Mouse (Mus musculus) Patski (cell line): ENCODE results near the gene Pex16. TPM values are rescaled to one million over a fixed set of nuclear protein-coding genes. Genes with fewer than 3 reads are reported as not detected.

Source experiments
- ATAC-seq: fragments of 100-300 bp; one replicate; pipeline ENCODE4 v1.8.0; 2021
- CTCF ChIA-PET: fragments of 350-600 bp; sonication (Branson Sonifier 250); formaldehyde crosslinking; loops from one replicate; lab custom pipeline; 2022; ENCODE audit warnings: inconsistent platforms; lab: Charles Lee
- POLR2A ChIA-PET: fragments of 350-600 bp; sonication (Branson Sonifier 250); formaldehyde crosslinking; loops from one replicate; lab custom pipeline; 2022; ENCODE audit warnings: antibody characterized with exemption, inconsistent platforms; lab: Charles Lee
- DNase-seq: peaks from one replicate; pipeline ENCODE4 v3.0.0-alpha.2; 2011; ENCODE audit warnings: low read depth, low spot score
- H3K27me3 ChIP-seq: fragments of 371-371 bp; one replicate; pipeline ENCODE4 v1.5.1; 2021
- CTCF ChIP-seq: fragments of 100-300 bp; IDR thresholded peaks from one replicate; pipeline ENCODE4 v1.5.1; 2021
- in situ Hi-C: fragments of 300-500 bp; cut with MboI; formaldehyde crosslinking; loops from 3 replicates; pipeline ENCODE4 v1.11.1; 2018; ENCODE audit warnings: low pct_unique_long_range_greater_than_20kb, mixed read lengths
- polyA plus RNA-seq: library from polyadenylated mRNA; unstranded; gene quantifications from one replicate; pipeline ENCODE4 v1.2.3, GENCODE M21; 2021

Pex16 gene
- polyA plus RNA-seq, 1 experiment from 2014 or later, result 21.4 TPM

GRCm38 (mm10) chr2:92386821-92387570 lies 12.5 kb downstream of the Pex16 start:
- in situ Hi-C loops, result no loop called here
- POLR2A ChIA-PET, result interaction anchor here (1.3 kb wide), 1 partner anchor 46 kb away, joined by 6 read pairs; no protein-coding TSS in a partner anchor
- no peak for ATAC-seq
- DNase-seq, result no peak
- CTCF ChIA-PET, result no interaction called here
- no peak for TF ChIP-seq CTCF
- H3K27me3 ChIP-seq, result no peaks in the 10 kb centered on the region

- H3K27me3 ChIP-seq, result no peaks in the 10 kb centered on the region
- no peak for ATAC-seq
- ChIA-PET CTCF (no interaction called here), POLR2A (interaction anchor here (1.4 to 2.5 kb wide), 3 partner anchors 12 to 45 kb away, joined by 4 to 18 read pairs (median 5); partner anchors contain the start of gene Cry2)
- in situ Hi-C loops, result no loop called here
- no peak for TF ChIP-seq CTCF
- no peak for DNase-seq
These were observed 13.2 kb downstream of the Pex16 start for GRCm38 (mm10) chr2:92387646-92388045.

GRCm38 (mm10) chr2:92388081-92388517 lies 13.6 kb downstream of the Pex16 start:
- ChIA-PET POLR2A (interaction anchor here (1.4 to 2.5 kb wide), 4 partner anchors 13 to 44 kb away, joined by 3 to 18 read pairs (median 4); partner anchors contain the start of gene Cry2), CTCF (no interaction called here)
- H3K27me3 ChIP-seq, result no peaks in the 10 kb centered on the region
- no peak for DNase-seq
- in situ Hi-C loops, result no loop called here
- no peak for ATAC-seq
- TF ChIP-seq CTCF, result no peak

GRCm38 (mm10) chr2:92388891-92389641 lies 14.6 kb downstream of the Pex16 start:
- no peak for TF ChIP-seq CTCF
- POLR2A ChIA-PET, result interaction anchor here (1.4 to 2.5 kb wide), 4 partner anchors 14 to 43 kb away, joined by 3 to 18 read pairs (median 4); partner anchors contain the start of gene Cry2
- CTCF ChIA-PET, result interaction anchor here (1.3 kb wide), 1 partner anchor 33 kb away, joined by 3 read pairs; no protein-coding TSS in a partner anchor
- ATAC-seq (peak; percentile 63), DNase-seq (peak; percentile 72)
- peaks cover 4% of the 10 kb centered on the region for H3K27me3 ChIP-seq
- in situ Hi-C loops, result no loop called here

- H3K27me3 ChIP-seq, result peaks cover 4% of the 10 kb centered on the region
- ChIA-PET POLR2A (interaction anchor here (0.7 to 2.5 kb wide), 4 partner anchors 16 to 375 kb away, joined by 3 to 18 read pairs (median 3); partner anchors contain the start of gene Cry2), CTCF (interaction anchor here (1.3 kb wide), 1 partner anchor 32 kb away, joined by 3 read pairs; no protein-coding TSS in a partner anchor)
- DNase-seq (no peak), ATAC-seq (peak; percentile 2)
- no peak for TF ChIP-seq CTCF
- in situ Hi-C loops, result no loop called here
These were observed 15.2 kb downstream of the Pex16 start for GRCm38 (mm10) chr2:92389645-92390044.

GRCm38 (mm10) chr2:92390206-92390930 lies 15.9 kb downstream of the Pex16 start:
- ATAC-seq (no peak), DNase-seq (no peak)
- H3K27me3 ChIP-seq, result peaks cover 4% of the 10 kb centered on the region
- CTCF ChIA-PET, result interaction anchor here (1.3 kb wide), 1 partner anchor 31 kb away, joined by 3 read pairs; no protein-coding TSS in a partner anchor
- in situ Hi-C loops, result no loop called here
- no peak for TF ChIP-seq CTCF
- POLR2A ChIA-PET, result interaction anchor here (0.7 to 2.5 kb wide), 3 partner anchors 33 to 376 kb away, joined by 3 to 18 read pairs (median 3); partner anchors contain the start of gene Cry2

- POLR2A ChIA-PET, result no interaction called here
- H3K27me3 ChIP-seq, result peaks cover 4% of the 10 kb centered on the region
- in situ Hi-C loops, result no loop called here
- ATAC-seq (no peak), DNase-seq (no peak)
- CTCF ChIA-PET, result no interaction called here
- no peak for TF ChIP-seq CTCF
These were observed 16.6 kb downstream of the Pex16 start for GRCm38 (mm10) chr2:92391116-92391515.

- ATAC-seq, result no peak
- TF ChIP-seq CTCF, result no peak
- CTCF ChIA-PET, result no interaction called here
These were observed 17.3 kb downstream of the Pex16 start for GRCm38 (mm10) chr2:92391703-92392317.

GRCm38 (mm10) chr2:92392318-92393264 lies 18.1 kb downstream of the Pex16 start:
- ATAC-seq, result no peak
- H3K27me3 ChIP-seq, result peaks cover 4% of the 10 kb centered on the region
- DNase-seq, result no peak
- TF ChIP-seq CTCF, result no peak
- CTCF ChIA-PET, result no interaction called here
- in situ Hi-C loops, result no loop called here
- POLR2A ChIA-PET, result no interaction called here

More at GRCm38 (mm10) chr2:92391703-92392317, 17.3 kb downstream of the Pex16 start:
- in situ Hi-C loops, result no loop called here
- no peak for DNase-seq
- peaks cover 4% of the 10 kb centered on the region for H3K27me3 ChIP-seq
- POLR2A ChIA-PET, result no interaction called here
